Mouse (Mus musculus) right cerebral cortex, postnatal 10 days (tissue): ENCODE results near the gene Snd1.

ENCODE experiments used
- DNase-seq, 2 experiments: peaks; one replicate each; pipeline ENCODE4 v3.0.0; 2021; ENCODE audit warnings: low spot score in 2 of 2

The Snd1 gene

GRCm38 (mm10) chr6:28635531-28636348 lies 160.8 kb downstream of the Snd1 start:
- no peak for DNase-seq

- no peak for DNase-seq
Observed at GRCm38 (mm10) chr6:28640088-28640487, 165.1 kb downstream of the Snd1 start.

- DNase-seq, result no peak
Observed at GRCm38 (mm10) chr6:28642909-28643308, 168.0 kb downstream of the Snd1 start.

GRCm38 (mm10) chr6:28645231-28645630 lies 170.3 kb downstream of the Snd1 start:
- DNase-seq, result no peak

- no peak for DNase-seq
Observed at GRCm38 (mm10) chr6:28656511-28656910, 181.6 kb downstream of the Snd1 start.

- DNase-seq, result no peak
Observed at GRCm38 (mm10) chr6:28663004-28663403, 188.1 kb downstream of the Snd1 start.

DNA sequence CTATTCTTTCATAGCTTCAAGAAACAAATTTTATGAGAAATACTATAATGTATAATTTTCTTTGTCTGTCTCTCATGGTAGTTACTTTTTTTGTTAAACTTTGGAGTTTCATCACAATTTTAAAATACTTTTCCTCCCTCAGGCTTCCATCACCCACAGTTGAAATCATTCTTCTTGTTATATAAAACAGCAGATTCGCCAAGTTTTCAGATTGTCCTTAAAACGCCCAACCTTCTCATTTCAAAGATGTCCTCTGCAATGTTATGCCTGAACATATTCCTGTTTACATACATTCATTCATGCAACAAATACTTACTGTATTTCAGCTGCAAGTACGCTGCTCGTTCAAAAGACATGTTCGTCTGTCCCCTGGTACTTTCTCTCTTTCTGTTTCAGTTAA lies 188.7 kb downstream of the Snd1 start:
- DNase-seq, result no peak

GRCm38 (mm10) chr6:28664716-28665115 lies 189.8 kb downstream of the Snd1 start:
- DNase-seq, result no peak

DNA sequence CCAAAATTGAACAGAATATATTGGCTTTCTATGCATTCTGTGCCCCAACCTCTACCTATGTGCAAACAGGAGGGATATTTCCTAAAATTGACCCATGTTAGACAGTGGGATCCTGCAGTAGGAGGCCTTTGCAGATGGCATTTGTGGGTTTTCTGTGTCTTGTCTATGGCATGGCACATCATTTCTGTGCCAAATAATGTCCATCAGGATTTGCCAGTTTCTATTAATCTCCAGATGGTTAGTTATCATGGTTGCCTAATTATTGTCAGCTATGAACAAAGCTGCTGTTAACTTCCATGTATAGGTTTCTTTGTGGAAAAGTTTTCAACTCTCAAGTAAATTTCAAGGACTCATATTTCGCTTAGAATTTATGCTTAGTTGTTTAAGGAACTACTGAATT lies 192.6 kb downstream of the Snd1 start:
- DNase-seq, result no peak

GRCm38 (mm10) chr6:28669251-28669650 lies 194.3 kb downstream of the Snd1 start:
- DNase-seq, result no peak

GRCm38 (mm10) chr6:28672388-28672787 lies 197.4 kb downstream of the Snd1 start:
- no peak for DNase-seq

GRCm38 (mm10) chr6:28674686-28675085 lies 199.7 kb downstream of the Snd1 start:
- no peak for DNase-seq

DNA sequence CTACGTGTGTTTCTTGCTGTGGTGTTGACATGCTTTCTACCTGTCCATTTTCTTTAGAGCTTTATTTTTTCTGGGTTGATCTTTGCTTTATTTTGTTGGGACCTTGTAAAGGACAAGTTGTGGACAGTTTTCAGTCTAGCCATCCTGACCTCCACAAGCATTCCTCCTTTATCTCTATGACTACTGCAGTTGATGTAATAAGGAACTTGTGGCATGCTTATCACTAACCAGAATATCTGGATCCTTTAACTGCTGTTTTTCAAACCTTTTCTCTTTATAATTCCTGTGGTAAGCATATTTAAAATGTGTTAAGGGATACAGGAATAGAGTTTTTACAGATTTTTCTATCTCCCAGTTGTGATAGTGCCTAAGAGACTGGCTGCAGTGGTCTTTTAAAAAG lies 204.0 kb downstream of the Snd1 start:
- DNase-seq, result no peak

- DNase-seq, result no peak
Observed at GRCm38 (mm10) chr6:28680537-28680936, 205.6 kb downstream of the Snd1 start.

- no peak for DNase-seq
Observed at GRCm38 (mm10) chr6:28681521-28682457, 206.8 kb downstream of the Snd1 start.

DNA sequence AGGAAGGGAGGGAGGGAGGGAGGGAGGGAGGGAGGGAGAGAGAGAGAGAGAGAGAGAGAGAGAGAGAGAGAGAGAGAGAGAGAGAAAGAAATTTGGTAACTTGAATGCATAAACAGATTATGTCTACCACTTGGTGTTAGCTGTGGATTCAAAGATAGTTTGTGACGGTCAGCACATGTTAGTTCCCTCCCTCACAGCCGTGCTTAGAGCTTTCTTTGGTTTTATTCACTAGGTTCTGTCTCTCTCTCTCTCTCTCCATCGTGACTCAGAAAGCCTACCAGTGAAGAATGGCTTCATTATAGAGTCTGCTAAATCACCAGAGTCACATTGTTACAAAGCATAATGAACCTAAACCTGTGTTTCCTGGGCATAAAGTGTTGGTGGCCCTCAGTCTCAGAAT lies 210.1 kb downstream of the Snd1 start:
- DNase-seq, result no peak

- DNase-seq, result no peak
Observed at GRCm38 (mm10) chr6:28685745-28686144, 210.8 kb downstream of the Snd1 start.

- DNase-seq, result no peak
Observed at GRCm38 (mm10) chr6:28687776-28688175, 212.8 kb downstream of the Snd1 start.

GRCm38 (mm10) chr6:28692659-28693058 lies 217.7 kb downstream of the Snd1 start:
- no peak for DNase-seq

DNA sequence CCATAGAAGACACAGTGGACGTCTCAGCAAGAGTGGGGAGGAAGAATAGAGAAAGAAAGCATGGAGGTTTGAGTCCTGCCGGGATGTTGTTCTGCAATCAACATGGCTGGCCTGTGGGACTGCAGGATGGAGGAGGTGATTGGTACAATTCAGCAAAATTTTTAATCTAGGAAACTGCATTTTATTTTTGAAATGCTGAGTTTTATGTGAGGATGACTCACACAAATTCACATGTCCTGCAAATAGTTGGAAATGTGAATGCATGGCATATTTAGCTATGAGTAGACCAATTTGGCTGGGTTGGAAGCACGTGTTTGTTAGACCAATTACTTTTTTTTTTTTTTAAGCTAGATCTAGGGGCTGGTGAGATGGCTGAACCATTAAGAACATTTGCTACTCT lies 222.3 kb downstream of the Snd1 start:
- no peak for DNase-seq

DNA sequence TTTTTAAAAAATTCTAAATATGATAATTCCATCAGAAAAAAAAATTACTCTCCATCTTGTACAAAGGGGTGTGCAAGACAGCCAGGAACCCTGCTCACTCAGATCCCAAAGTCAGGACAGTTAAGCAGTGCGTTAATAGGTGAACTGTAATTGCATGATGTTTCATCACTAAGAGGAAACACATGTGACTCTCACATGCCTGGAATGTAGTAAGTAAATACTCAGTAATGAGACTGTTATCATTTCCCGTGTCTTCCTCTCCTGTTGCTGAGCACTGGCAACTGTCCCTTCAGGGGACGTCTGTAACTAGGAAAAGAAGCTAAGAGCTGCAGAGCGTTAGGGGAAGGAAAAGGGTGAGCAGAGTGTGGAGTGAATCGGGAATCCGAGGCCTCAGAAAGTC lies 229.7 kb downstream of the Snd1 start:
- no peak for DNase-seq

- DNase-seq, result peak; percentile 59 to 76
Observed at GRCm38 (mm10) chr6:28705384-28706107, 230.6 kb downstream of the Snd1 start.
